Mouse (Mus musculus) testis, postnatal 14 days (tissue): Measurements from ENCODE around the gene Olfr1465.

Experiments
- DNase-seq: peaks from one replicate; pipeline ENCODE4 v3.0.0; 2021; ENCODE audit warnings: low spot score

Olfr1465 gene

GRCm38 (mm10) chr19:13315441-13315840, at the start of gene Olfr1465:
Gene Olfr1465, minus strand, starts transcription at chr19:13315541.
- DNase-seq: no peak

- DNase-seq: no peak
Measured at GRCm38 (mm10) chr19:13361936-13362335, 46.6 kb upstream of the Olfr1465 start, which contains the start of gene Olfr1467. Gene Olfr1467, plus strand, starts transcription at chr19:13362236.

GRCm38 (mm10) chr19:13338562-13338961, 23.2 kb upstream of the Olfr1465 start, which contains the start of gene Olfr1466:
Gene Olfr1466, plus strand, starts transcription at chr19:13338862.
- DNase-seq: no peak
